Mouse (Mus musculus) testis, adult 2 months (tissue): ENCODE results near the gene Plxdc1. TPM values are rescaled to one million over a fixed set of nuclear protein-coding genes. Genes with fewer than 3 reads are reported as not detected.
A peak's percentile ranks its signal among the peaks of the same experiment; 100 is the strongest.

Experiments
- H3K27ac ChIP-seq: fragments of 200-500 bp; 2 replicates; pipeline ENCODE4 v1.5.1; 2012; ENCODE audit warnings: low read depth, low read length; ENCODE audit not compliant: control insufficient read depth, insufficient read depth
- H3K27me3 ChIP-seq: fragments of 200-500 bp; 2 replicates; pipeline ENCODE4 v1.6.1; 2012; ENCODE audit warnings: mild to moderate bottlenecking, low read length, moderate library complexity; ENCODE audit not compliant: control insufficient read depth, insufficient read depth
- H3K36me3 ChIP-seq: fragments of 200-500 bp; 2 replicates; pipeline ENCODE4 v1.6.1; 2012; ENCODE audit warnings: mild to moderate bottlenecking, low read length; ENCODE audit not compliant: control insufficient read depth, insufficient read depth
- H3K4me1 ChIP-seq: fragments of 200-500 bp; 2 replicates; pipeline ENCODE4 v1.6.1; 2012; ENCODE audit warnings: low read length; ENCODE audit not compliant: control insufficient read depth, insufficient read depth
- H3K4me3 ChIP-seq: fragments of 200-500 bp; 2 replicates; pipeline ENCODE4 v1.5.1; 2012; ENCODE audit warnings: low read depth, mild to moderate bottlenecking, low read length, moderate library complexity, mixed read lengths; ENCODE audit not compliant: control insufficient read depth
- CTCF ChIP-seq: fragments of 200-500 bp; IDR thresholded peaks from 2 replicates; pipeline ENCODE4 v1.5.1; 2012; ENCODE audit warnings: low read depth, mild to moderate bottlenecking, inconsistent platforms, low read length, moderate library complexity; ENCODE audit not compliant: control insufficient read depth, insufficient read depth, insufficient replicate concordance
- POLR2A ChIP-seq: fragments of 200-500 bp; IDR thresholded peaks from 2 replicates; pipeline ENCODE4 v1.6.1; 2012; ENCODE audit warnings: low read depth, mild to moderate bottlenecking, inconsistent platforms, low read length, moderate library complexity; ENCODE audit not compliant: control insufficient read depth
- polyA plus RNA-seq: library from polyadenylated mRNA; depleted of rRNA; stranded (reverse); fragments of >200 nt; gene quantifications from 2 replicates; pipeline ENCODE4 v1.2.3, GENCODE M21; 2012

Plxdc1 gene
- polyA plus RNA-seq, 1 experiment, result 64.4 TPM

DNA sequence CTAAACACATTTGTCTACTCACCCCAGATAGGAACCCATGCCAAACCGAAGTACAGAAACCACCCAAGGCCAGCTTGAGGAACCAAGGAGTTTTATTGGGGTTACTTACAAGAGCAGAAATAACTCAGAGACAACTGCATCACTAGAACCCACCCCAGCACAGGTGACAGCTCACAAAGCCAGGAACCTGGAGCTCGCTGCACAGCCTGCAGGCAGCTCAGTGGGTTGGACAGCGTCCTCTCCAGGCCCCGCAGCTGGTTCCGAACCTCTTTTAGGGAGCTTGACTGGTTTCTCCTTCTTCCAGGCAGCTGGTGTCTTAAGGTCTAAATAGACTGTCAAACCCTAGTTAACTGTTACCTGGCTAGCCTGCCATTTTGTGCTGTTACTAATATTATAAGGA lies 94.4 kb downstream of the Plxdc1 start:
- no peak for TF ChIP-seq CTCF
- TF ChIP-seq POLR2A, result no peak
- no peaks in the 10 kb centered on the region for H3K4me1 ChIP-seq
- H3K4me3 ChIP-seq, result no peak overlapping the region
- H3K27me3 ChIP-seq, result no peaks in the 10 kb centered on the region
- no peaks in the 10 kb centered on the region for H3K36me3 ChIP-seq
- no peak overlapping the region for H3K27ac ChIP-seq

DNA sequence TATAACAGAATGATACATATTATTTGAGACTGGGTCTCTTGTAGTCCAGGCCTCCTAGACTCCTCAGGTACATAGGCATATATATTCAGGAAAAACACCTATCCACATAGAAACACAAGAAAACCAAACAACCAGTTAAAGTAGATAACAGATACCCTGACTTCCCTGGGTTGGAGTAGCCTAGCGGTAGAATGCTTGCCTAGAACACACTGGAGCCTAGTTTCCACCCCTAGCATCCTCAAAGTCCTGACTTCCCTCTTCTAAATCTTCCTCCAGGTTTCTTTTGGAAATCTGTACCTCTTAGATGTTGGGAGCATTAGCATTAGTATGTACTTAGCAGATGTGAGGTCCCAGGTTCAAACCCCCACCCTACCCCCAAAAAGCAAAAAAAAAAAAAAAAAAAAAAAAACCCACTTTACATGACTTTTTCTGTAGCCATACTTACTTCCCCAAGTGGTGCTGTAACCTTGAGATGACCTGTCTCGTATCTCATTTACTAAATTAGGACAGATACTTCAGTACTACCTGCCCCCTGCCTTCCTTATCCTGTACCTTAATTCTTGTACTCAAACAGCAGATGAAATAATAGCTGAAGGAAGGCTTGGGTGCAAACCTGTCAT lies 100.8 kb downstream of the Plxdc1 start:
- Histone ChIP-seq H3K4me3 (no peak overlapping the region), H3K27ac (no peak overlapping the region), H3K4me1 (peaks cover 6% of the 10 kb centered on the region; the same call in 1 of the 2 replicates), H3K27me3 (no peaks in the 10 kb centered on the region), H3K36me3 (no peaks in the 10 kb centered on the region)
- no peak for TF ChIP-seq CTCF
- no peak for TF ChIP-seq POLR2A

DNA sequence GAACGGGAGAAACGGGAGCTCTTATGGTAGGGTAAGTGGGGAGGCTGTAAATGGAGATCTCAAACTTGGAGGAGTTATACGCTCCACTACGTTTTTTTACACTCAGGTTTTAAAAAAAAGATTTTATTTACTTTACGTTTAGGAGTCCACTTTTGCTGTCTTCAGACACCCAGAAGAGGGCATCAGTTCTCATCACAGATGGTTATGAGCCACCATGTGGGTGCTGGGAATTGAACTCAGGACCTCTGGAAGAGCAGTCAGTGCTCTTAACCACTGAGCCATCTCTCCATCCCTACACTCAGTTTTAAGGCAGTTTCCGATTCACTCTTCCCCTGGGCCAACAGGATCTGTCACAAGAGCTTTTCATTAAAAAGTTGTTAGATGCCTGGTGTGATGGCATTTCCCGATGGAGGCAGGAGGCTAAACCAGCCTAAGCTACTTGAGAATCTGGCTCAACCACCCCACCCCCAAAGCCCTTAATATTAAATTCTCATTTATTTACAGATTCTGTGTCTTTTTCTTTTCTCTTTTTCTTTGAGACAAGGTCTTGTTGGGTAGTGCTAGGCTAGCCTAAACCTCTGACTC lies 101.6 kb downstream of the Plxdc1 start:
- Histone ChIP-seq H3K27ac (peak overlapping the region; percentile 40), H3K27me3 (no peaks in the 10 kb centered on the region), H3K36me3 (no peaks in the 10 kb centered on the region), H3K4me3 (peak overlapping the region; percentile 78), H3K4me1 (peaks cover 6% of the 10 kb centered on the region; the same call in 1 of the 2 replicates)
- TF ChIP-seq POLR2A, result no peak
- TF ChIP-seq CTCF, result no peak

DNA sequence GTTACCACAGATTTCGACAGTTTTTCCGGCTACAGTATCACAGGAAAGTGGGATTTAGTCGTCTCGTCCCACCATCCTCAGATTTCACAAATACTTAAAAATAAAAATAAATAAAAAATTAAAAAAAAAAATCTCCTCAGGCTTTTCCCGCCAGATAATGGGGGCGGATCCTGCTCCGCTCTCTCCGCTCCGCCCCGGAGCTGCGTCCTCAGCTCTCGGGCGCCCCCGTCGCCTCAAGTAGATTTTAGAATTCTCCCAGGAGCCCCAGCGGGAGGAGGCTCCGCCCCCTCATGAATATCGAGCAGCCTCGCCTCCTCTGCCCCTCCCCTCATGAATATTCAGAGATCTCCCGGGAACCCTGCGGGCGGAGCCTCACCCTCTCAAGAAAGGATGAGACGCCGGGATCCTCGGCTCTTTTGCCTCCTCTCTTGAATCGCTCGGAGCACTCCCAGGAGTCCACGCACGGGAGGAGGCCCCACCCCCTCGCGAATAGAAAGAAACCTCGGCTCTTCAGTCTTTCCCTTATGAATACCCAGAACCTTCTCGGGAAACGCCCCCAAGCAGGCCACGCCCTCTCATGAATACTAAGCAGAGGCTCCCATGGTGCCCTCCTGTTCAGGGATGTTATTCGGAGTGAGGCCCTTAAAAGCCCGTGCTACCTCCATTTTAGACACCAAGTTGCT lies 102.2 kb downstream of the Plxdc1 start, which contains the start of gene Fbxo47:
TSS of gene Fbxo47 (minus strand) at position 237 of the 683 bp plus-strand sequence.
- H3K36me3 ChIP-seq, result no peaks in the 10 kb centered on the region
- peak within 1 kb of the TSS; percentile 97 for H3K27ac ChIP-seq
- H3K4me1 ChIP-seq, result peaks cover 6% of the 10 kb centered on the region; the same call in 1 of the 2 replicates
- no peaks in the 10 kb centered on the region for H3K27me3 ChIP-seq
- H3K4me3 ChIP-seq, result peak within 1 kb of the TSS; percentile 94
- TF ChIP-seq CTCF (peak; percentile 35; the same call in 1 of the 2 replicates), POLR2A (peak; percentile 45)

DNA sequence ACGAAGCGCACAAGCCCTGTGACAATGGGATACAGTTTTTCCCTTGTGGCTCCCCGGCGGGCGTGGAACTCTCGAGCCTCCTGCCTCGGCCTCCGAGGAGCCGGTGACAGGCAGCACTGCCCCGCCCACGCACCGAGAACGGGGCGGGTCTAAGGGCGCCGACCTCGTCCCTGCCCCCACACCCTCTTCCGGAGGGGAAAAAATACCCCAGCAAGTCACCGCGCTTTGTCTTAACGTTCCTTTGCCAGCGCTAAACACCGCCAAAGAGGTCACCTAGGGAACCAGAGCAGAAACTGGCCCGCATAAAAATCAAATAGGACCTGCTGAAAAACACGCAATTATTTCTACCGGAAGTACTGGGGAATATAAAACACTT lies 102.7 kb downstream of the Plxdc1 start:
- H3K27ac ChIP-seq, result peak overlapping the region; percentile 97
- no peaks in the 10 kb centered on the region for H3K27me3 ChIP-seq
- H3K4me1 ChIP-seq, result peaks cover 6% of the 10 kb centered on the region; the same call in 1 of the 2 replicates
- TF ChIP-seq CTCF (no peak), POLR2A (no peak)
- no peaks in the 10 kb centered on the region for H3K36me3 ChIP-seq
- H3K4me3 ChIP-seq, result peak overlapping the region; percentile 94

DNA sequence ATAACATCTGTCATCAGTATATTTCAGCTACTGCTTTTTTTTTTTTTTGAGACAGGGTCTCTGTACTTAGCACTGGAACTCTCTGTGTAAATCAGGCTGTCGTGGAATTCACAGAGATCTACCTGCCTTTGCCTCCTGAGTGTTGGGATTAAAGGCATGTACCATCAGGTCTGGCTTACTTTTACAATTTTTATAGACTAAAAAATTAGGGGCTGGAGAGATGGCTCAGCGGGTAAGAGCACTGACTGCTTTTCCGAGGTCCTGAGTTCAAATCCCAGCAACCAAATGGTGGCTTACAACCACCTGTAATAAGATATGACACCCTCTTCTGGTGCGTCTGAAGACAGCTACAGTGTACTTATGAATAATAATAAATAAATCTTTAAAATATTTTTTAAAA lies 105.9 kb downstream of the Plxdc1 start:
- no peak for TF ChIP-seq CTCF
- TF ChIP-seq POLR2A, result no peak
- Histone ChIP-seq H3K4me1 (peaks cover 6% of the 10 kb centered on the region; the same call in 1 of the 2 replicates), H3K27ac (no peak overlapping the region), H3K27me3 (no peaks in the 10 kb centered on the region), H3K36me3 (no peaks in the 10 kb centered on the region), H3K4me3 (no peak overlapping the region)

DNA sequence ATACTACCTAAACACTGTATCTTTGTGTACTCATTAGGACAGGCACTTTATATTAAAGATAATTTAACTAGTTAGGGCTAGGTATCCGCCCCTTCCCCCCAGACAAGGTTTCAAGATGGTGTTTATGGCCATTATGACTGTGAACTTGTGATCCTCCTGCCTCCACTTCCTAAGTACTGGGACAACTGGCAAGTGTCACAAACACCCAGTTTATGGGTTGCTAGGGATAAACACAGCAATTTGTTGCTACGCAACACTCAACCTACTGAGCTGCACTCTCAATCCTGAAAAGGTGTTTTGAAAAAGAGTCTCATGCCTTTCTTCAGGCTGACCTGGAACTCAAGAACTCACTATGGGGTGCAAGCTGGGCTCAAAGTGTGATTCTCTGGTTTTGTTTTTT lies 108.9 kb downstream of the Plxdc1 start:
- no peak for TF ChIP-seq POLR2A
- TF ChIP-seq CTCF, result no peak
- no peaks in the 10 kb centered on the region for H3K36me3 ChIP-seq
- H3K4me1 ChIP-seq, result no peaks in the 10 kb centered on the region
- no peak overlapping the region for H3K4me3 ChIP-seq
- H3K27me3 ChIP-seq, result no peaks in the 10 kb centered on the region
- H3K27ac ChIP-seq, result no peak overlapping the region
